Mouse (Mus musculus): ENCODE measurements at regions not wholly inside any gene's neighbourhood (a gene's known extent, or its start where the extent isn't known, plus 50 kb on each side); places are given as distances from the start of the nearest gene placed in this dataset.

DNA sequence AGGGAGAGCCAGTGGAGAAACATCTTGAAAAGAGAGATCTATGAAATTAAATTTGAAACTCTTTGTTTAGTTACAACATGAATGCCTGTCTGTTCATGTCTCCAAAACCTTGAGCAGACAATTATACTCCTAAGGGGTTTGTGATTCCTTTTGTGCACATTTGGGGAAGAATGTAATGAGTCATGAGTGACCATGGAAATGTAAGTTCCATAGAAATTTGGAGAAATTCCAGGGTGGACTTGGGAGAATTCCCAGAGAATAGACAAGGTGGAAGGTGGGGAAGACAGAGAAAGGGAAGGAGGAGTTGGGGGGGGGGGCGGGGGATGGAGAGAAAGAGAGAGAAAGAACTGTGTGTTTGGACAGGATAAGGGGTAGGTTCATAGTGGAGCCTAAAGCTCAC, 87.8 kb downstream of the Tmco5 start:
- no peaks in the 10 kb centered on the region for H3K27me3 ChIP-seq (ENCODE audit: insufficient read depth, low read length)
- TF ChIP-seq NANOG (IDR thresholded peaks at IDR 0.05; ENCODE audit: borderline replicate concordance, low read length) (no peak), POU5F1 (IDR thresholded peaks at IDR 0.05; ENCODE audit: borderline replicate concordance, low read length) (no peak), CTCF (conservative IDR thresholded peaks at IDR 0.05; ENCODE audit: low read length) (no peak)
- H3K36me3 ChIP-seq (ENCODE audit: insufficient read depth, low read length) = no peaks in the 10 kb centered on the region
- no peak overlapping the region for H3K4me3 ChIP-seq (replicated peaks; ENCODE audit: low read length)
- no peaks in the 10 kb centered on the region for H3K9me3 ChIP-seq (ENCODE audit: low read length)
- H3K4me1 ChIP-seq (replicated peaks; ENCODE audit: low read depth, low read length) = no peaks in the 10 kb centered on the region

DNA sequence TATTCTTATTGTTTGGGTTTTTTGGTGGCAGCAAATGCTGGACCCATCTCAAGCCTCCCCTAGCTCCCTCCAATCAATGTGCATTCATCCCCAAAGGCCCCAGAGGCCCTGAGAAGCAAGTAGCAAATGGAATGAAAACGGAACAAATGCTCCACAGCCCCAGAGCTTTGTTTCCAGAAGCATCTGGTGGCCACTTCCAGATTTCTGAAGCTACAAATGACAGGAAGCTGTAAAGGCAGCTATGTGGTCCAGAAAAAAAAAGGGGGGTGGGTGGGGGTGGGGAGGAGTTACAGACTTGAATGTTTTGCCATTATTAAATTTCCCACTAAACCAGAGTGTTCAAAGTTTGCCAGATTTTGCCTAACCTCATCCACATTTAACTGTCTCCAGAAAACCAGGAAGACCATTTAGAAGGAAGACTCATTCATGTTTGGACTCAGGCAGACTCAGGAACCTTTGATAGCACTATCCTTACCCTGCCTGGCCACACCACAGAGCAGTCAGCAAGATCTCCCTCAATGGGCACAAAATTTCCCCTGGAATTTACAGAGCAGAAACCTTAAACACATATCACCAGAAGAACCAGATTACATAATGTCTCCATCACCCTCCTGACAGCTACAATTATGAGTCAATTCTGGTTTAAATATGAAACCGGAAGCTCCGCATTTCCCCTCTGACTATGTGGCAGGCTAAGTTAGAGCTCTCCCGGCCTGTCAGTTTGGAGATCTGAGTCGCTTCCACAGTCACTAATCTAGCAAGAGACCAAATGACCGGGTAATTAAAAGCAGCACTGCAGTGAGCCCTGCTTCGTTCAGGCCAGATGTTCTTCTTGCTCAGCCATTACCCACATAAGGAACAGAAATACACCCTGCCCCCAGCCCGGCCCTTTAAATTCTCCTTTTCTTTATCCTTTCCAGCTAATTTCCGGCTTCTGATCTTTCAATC, 93.4 kb downstream of the Tmco5 start:
- peaks cover 49% of the 10 kb centered on the region for H3K4me1 ChIP-seq (replicated peaks; ENCODE audit: low read depth, low read length)

DNA sequence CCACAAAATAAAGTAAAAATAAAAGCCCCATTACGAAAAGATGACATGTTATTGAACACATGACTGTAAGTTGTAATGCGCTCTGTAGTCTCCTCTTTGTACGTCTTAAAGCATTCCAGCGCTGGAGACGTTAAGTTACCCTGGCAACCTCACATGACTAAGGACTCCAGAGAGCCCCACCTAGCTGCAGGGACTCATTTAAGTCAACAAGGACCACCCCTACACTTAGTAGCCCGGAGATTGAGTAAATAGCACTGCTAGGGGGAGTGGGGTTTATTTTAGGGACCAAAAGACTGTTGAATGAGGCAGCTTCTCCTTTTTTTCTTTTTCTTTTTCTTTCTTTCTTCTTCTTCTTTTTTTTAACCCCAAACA, 94.1 kb downstream of the Tmco5 start:
- Histone ChIP-seq H3K36me3 (ENCODE audit: insufficient read depth, low read length) (no peaks in the 10 kb centered on the region), H3K9me3 (ENCODE audit: low read length) (no peaks in the 10 kb centered on the region), H3K27me3 (ENCODE audit: insufficient read depth, low read length) (no peaks in the 10 kb centered on the region), H3K4me3 (replicated peaks; ENCODE audit: low read length) (peak overlapping the region; percentile 41), H3K4me1 (replicated peaks; ENCODE audit: low read depth, low read length) (peaks cover 55% of the 10 kb centered on the region)
- TF ChIP-seq NANOG (IDR thresholded peaks at IDR 0.05; ENCODE audit: borderline replicate concordance, low read length) = no peak
- TF ChIP-seq POU5F1 (IDR thresholded peaks at IDR 0.05; ENCODE audit: borderline replicate concordance, low read length) = no peak
- TF ChIP-seq CTCF (conservative IDR thresholded peaks at IDR 0.05; ENCODE audit: low read length) = no peak

More for the DNA sequence above, 93.4 kb downstream of the Tmco5 start:
- Histone ChIP-seq H3K9me3 (ENCODE audit: low read length) (no peaks in the 10 kb centered on the region), H3K4me3 (replicated peaks; ENCODE audit: low read length) (peak overlapping the region; percentile 41), H3K27me3 (ENCODE audit: insufficient read depth, low read length) (no peaks in the 10 kb centered on the region), H3K36me3 (ENCODE audit: insufficient read depth, low read length) (no peaks in the 10 kb centered on the region)
- no peak for TF ChIP-seq CTCF (conservative IDR thresholded peaks at IDR 0.05; ENCODE audit: low read length)

DNA sequence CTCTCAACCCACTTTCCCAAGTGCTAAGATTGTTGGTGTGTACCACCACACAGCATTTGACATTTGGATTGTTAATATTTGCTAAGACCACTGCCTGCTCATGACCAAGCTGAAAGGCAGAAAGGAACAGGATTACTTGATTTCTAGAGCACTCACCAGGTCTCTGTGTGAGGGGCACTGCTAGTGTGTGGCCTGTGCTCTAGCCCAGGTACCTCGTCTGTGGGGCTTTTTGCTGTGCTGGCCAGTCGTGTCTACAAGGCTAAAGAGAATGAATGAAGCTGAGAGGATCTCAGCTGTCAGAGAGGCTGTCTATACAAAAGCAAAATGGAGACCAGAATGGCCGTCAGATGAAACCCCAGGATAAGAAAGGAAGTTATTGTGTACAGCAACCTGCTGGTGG, 95.0 kb downstream of the Tmco5 start:
- Histone ChIP-seq H3K36me3 (ENCODE audit: insufficient read depth, low read length) (no peaks in the 10 kb centered on the region), H3K4me3 (replicated peaks; ENCODE audit: low read length) (no peak overlapping the region), H3K4me1 (replicated peaks; ENCODE audit: low read depth, low read length) (peaks cover 63% of the 10 kb centered on the region), H3K27me3 (ENCODE audit: insufficient read depth, low read length) (no peaks in the 10 kb centered on the region), H3K9me3 (ENCODE audit: low read length) (no peaks in the 10 kb centered on the region)
- TF ChIP-seq NANOG (IDR thresholded peaks at IDR 0.05; ENCODE audit: borderline replicate concordance, low read length) = no peak
- TF ChIP-seq POU5F1 (IDR thresholded peaks at IDR 0.05; ENCODE audit: borderline replicate concordance, low read length) = no peak
- no peak for TF ChIP-seq CTCF (conservative IDR thresholded peaks at IDR 0.05; ENCODE audit: low read length)

DNA sequence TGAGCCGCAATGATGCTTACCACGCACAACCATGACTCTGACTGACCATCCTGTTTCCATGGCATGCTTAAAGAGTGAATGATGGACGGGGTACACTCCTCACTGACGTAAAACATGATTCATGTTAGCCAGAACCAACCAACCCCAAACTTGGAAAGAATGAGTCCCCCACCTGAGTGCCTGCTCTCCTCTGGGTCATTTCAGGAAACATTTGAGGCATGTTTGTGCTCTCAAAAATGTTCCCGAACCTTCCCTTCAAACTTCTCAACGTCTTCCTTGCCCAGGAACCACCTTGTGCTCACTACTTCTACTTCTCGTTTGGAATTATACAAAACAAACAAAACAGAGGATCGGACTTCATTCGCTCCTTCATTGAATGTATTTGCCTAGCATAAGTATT, 95.7 kb downstream of the Tmco5 start:
- TF ChIP-seq POU5F1 (IDR thresholded peaks at IDR 0.05; ENCODE audit: borderline replicate concordance, low read length) (no peak), CTCF (conservative IDR thresholded peaks at IDR 0.05; ENCODE audit: low read length) (no peak), NANOG (IDR thresholded peaks at IDR 0.05; ENCODE audit: borderline replicate concordance, low read length) (no peak)
- Histone ChIP-seq H3K36me3 (ENCODE audit: insufficient read depth, low read length) (no peaks in the 10 kb centered on the region), H3K4me1 (replicated peaks; ENCODE audit: low read depth, low read length) (peaks cover 70% of the 10 kb centered on the region), H3K9me3 (ENCODE audit: low read length) (no peaks in the 10 kb centered on the region), H3K27me3 (ENCODE audit: insufficient read depth, low read length) (no peaks in the 10 kb centered on the region), H3K4me3 (replicated peaks; ENCODE audit: low read length) (no peak overlapping the region)

DNA sequence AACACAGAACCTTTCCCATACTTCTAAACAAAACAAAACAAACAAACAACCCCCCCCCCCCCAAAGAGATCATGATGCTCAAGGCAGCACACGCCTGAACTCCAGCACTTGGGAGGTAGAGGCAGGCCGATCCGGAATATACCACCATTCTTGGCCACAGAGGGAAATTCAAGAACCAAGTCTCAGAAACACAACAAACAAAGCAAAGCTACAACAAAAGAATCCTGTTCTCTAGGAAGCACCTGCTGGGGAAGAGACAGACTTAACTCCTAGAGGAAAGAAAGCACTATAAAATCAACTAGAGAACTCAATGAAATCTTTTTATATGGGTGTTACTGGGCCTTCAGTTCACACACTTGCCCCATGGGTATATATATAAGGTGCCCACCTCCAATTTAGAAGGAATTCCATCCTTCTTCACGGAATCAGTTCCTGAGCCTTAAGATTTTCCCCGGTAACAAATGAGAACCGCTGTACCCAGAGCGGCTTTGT, 96.1 kb downstream of the Tmco5 start:
- peaks cover 75% of the 10 kb centered on the region for H3K4me1 ChIP-seq (replicated peaks; ENCODE audit: low read depth, low read length)
- H3K9me3 ChIP-seq (ENCODE audit: low read length) = no peaks in the 10 kb centered on the region
- H3K27me3 ChIP-seq (ENCODE audit: insufficient read depth, low read length) = no peaks in the 10 kb centered on the region
- no peaks in the 10 kb centered on the region for H3K36me3 ChIP-seq (ENCODE audit: insufficient read depth, low read length)
- H3K4me3 ChIP-seq (replicated peaks; ENCODE audit: low read length) = peak overlapping the region; percentile 84
- TF ChIP-seq POU5F1 (IDR thresholded peaks at IDR 0.05; ENCODE audit: borderline replicate concordance, low read length) = no peak
- TF ChIP-seq NANOG (IDR thresholded peaks at IDR 0.05; ENCODE audit: borderline replicate concordance, low read length) = no peak
- TF ChIP-seq CTCF (conservative IDR thresholded peaks at IDR 0.05; ENCODE audit: low read length) = no peak

DNA sequence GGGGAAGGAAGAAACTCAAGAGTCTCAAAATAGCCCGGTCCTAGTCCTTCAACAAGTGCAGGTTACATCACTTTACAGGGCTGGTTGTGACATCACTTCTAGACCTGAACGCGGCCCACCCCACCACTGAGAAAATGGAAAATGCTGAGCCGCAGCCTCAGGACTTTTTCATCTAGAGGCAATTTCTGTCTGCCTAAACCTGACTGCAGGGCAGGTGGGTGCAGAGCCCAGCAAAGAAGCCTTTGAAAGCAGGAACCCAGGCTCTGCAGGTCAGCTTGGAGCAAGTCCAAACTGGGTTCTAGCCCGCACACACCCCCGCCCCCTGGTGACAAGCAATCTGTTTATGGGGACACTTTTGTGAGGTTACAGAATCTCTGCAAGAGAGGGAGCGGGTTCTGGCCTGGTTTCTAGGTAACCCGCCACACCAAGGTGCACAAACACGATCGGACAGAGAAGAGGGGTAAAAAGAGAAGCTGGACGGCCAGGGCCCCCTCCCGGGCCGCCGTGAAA, 96.7 kb downstream of the Tmco5 start:
- H3K4me1 ChIP-seq (replicated peaks; ENCODE audit: low read depth, low read length) = peaks cover 80% of the 10 kb centered on the region
- TF ChIP-seq NANOG (IDR thresholded peaks at IDR 0.05; ENCODE audit: borderline replicate concordance, low read length) = no peak
- TF ChIP-seq CTCF (conservative IDR thresholded peaks at IDR 0.05; ENCODE audit: low read length) = no peak
- no peak for TF ChIP-seq POU5F1 (IDR thresholded peaks at IDR 0.05; ENCODE audit: borderline replicate concordance, low read length)

DNA sequence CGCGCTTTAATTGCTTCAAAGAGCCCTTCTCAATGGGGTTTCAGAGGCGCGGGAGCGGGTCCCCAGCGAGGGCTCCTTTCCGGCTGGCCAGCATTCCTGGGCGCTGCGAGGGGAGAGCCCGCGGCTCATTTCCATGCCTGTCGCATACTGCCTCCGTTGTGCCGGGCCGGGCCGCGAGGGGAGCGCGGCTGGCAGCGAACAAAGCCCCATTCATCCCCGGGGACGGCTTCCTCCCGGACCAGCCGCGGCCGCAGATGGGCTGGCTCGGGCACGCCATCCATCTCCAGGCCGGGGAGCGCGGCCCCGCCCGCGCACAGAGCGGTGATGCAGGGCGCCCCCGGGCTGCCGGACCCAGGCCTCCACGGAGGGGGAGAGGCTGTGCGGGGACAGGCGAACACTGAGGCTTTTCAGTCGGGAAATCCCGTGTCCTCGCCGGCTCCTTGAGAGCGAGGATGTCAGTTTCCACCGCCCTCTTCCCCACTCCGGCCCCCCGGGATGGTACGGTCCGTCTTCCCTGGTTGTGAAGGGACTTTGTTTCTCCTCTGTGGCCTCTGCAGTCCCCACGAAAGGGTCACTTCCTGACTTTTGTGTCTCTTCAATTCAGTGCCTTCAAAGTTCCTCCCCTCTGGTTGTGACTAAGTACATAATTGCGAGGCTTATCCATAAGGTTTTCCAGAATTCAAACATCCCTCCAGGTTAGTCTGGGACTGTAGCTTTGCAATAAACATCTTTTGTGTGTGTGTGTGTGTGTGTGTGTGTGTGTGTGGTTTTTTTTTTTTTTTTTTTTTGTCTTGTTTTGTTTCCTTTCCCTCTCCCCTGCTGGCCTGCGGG, 97.3 kb downstream of the Tmco5 start:
- TF ChIP-seq NANOG (IDR thresholded peaks at IDR 0.05; ENCODE audit: borderline replicate concordance, low read length) (no peak), POU5F1 (IDR thresholded peaks at IDR 0.05; ENCODE audit: borderline replicate concordance, low read length) (no peak)
- Histone ChIP-seq H3K9me3 (ENCODE audit: low read length) (no peaks in the 10 kb centered on the region), H3K4me1 (replicated peaks; ENCODE audit: low read depth, low read length) (peaks cover 86% of the 10 kb centered on the region), H3K36me3 (ENCODE audit: insufficient read depth, low read length) (no peaks in the 10 kb centered on the region), H3K27me3 (ENCODE audit: insufficient read depth, low read length) (no peaks in the 10 kb centered on the region), H3K4me3 (replicated peaks; ENCODE audit: low read length) (peak overlapping the region; percentile 84)

More for the DNA sequence above, 96.7 kb downstream of the Tmco5 start:
- Histone ChIP-seq H3K9me3 (ENCODE audit: low read length) (no peaks in the 10 kb centered on the region), H3K27me3 (ENCODE audit: insufficient read depth, low read length) (no peaks in the 10 kb centered on the region), H3K36me3 (ENCODE audit: insufficient read depth, low read length) (no peaks in the 10 kb centered on the region), H3K4me3 (replicated peaks; ENCODE audit: low read length) (peak overlapping the region; percentile 84)
